Mouse (Mus musculus) liver, adult 2 months (tissue): ENCODE data around the gene Maml2. TPM values are rescaled to one million over a fixed set of nuclear protein-coding genes. Genes with fewer than 3 reads are reported as not detected.
"Not testable (repeated sequence)": the region's sequence is repeated elsewhere in the genome, so short reads cannot be mapped to it uniquely, and the experiment has no call there.

Source experiments
- DNase-seq: peaks from one replicate; pipeline ENCODE4 v3.0.0-alpha.2; 2011; ENCODE audit warnings: low read depth, low spot score; ENCODE audit errors: extremely low read depth
- H3K27ac ChIP-seq: fragments of 200-500 bp; replicated peaks from 2 replicates; pipeline ENCODE4 v1.5.1; 2012; ENCODE audit warnings: low read depth, mild to moderate bottlenecking, control low read depth, inconsistent platforms, low read length; ENCODE audit not compliant: insufficient read depth
- H3K27me3 ChIP-seq: fragments of 200-500 bp; 2 replicates; pipeline ENCODE4 v1.6.1; 2012; ENCODE audit warnings: mild to moderate bottlenecking, moderate library complexity, low read length, inconsistent platforms; ENCODE audit not compliant: control insufficient read depth, insufficient read depth
- H3K36me3 ChIP-seq: fragments of 200-500 bp; 2 replicates; pipeline ENCODE4 v1.6.1; 2012; ENCODE audit warnings: low read length, inconsistent platforms; ENCODE audit not compliant: control insufficient read depth, insufficient read depth
- H3K4me1 ChIP-seq: fragments of 200-500 bp; 2 replicates; pipeline ENCODE4 v1.6.1; 2011; ENCODE audit warnings: low read length; ENCODE audit not compliant: control insufficient read depth, insufficient read depth
- H3K4me3 ChIP-seq: fragments of 200-500 bp; 2 replicates; pipeline ENCODE4 v1.5.1; 2011; ENCODE audit warnings: low read depth, mild to moderate bottlenecking, control low read depth, low read length, moderate library complexity; ENCODE audit not compliant: insufficient read depth
- H3K79me2 ChIP-seq: fragments of 200-500 bp; 2 replicates; pipeline ENCODE4 v1.6.1; 2012; ENCODE audit warnings: inconsistent platforms, mild to moderate bottlenecking, low read length, moderate library complexity; ENCODE audit not compliant: control insufficient read depth, insufficient read depth
- H3K9ac ChIP-seq: fragments of 200-500 bp; 2 replicates; pipeline ENCODE4 v1.6.1; 2012; ENCODE audit warnings: low read depth, mild to moderate bottlenecking, control low read depth, inconsistent platforms, low read length
- CTCF ChIP-seq: fragments of 200-500 bp; IDR thresholded peaks from 2 replicates; pipeline ENCODE4 v1.5.1; 2011; ENCODE audit warnings: low read depth, low read length, control low read depth
- POLR2A ChIP-seq: fragments of 200-500 bp; IDR thresholded peaks from 2 replicates; pipeline ENCODE4 v1.6.1; 2011; ENCODE audit warnings: low read length, control low read depth; ENCODE audit not compliant: insufficient read depth; ENCODE audit errors: extremely low read depth
- WGBS: fragments of 180-500 bp; shearing (Covaris S2); methylation state at CpG from one replicate; pipeline ENCODE4 v1.1.7; 2018; 5-methylcytosine and 5-hydroxymethylcytosine counted together
- polyA plus RNA-seq: library from polyadenylated mRNA; depleted of rRNA; stranded (reverse); fragments of >200 nt; gene quantifications from 2 replicates; pipeline ENCODE4 v1.2.3, GENCODE M21; 2012
- total RNA-seq: library from RNA; depleted of rRNA; stranded (reverse); fragments of >200 nt; gene quantifications from 2 replicates; pipeline ENCODE4 v1.2.3, GENCODE M21; 2014

Gene Maml2
- total and polyA plus RNA-seq, 2 experiments, result 0.77 to 1.2 TPM

GRCm38 (mm10) chr9:13699781-13700116, 402.0 kb downstream of the Maml2 start:
- 89% methylated on average over 5 of the region's 5 CpGs for WGBS
- no peak for DNase-seq
- TF ChIP-seq CTCF (no peak), POLR2A (no peak)
- Histone ChIP-seq H3K9ac (no peak overlapping the region), H3K27me3 (no peaks in the 10 kb centered on the region), H3K4me3 (no peak overlapping the region), H3K79me2 (no peaks in the 10 kb centered on the region), H3K4me1 (no peaks in the 10 kb centered on the region), H3K36me3 (no peaks in the 10 kb centered on the region), H3K27ac (no peak overlapping the region)

GRCm38 (mm10) chr9:13701773-13702172, 404.0 kb downstream of the Maml2 start:
- Histone ChIP-seq H3K27ac (no peak overlapping the region), H3K4me1 (no peaks in the 10 kb centered on the region), H3K27me3 (no peaks in the 10 kb centered on the region), H3K9ac (no peak overlapping the region), H3K79me2 (no peaks in the 10 kb centered on the region), H3K4me3 (no peak overlapping the region), H3K36me3 (no peaks in the 10 kb centered on the region)
- 88% methylated on average over 12 of the region's 12 CpGs for WGBS
- TF ChIP-seq CTCF (no peak), POLR2A (no peak)
- peak; percentile 28 for DNase-seq

GRCm38 (mm10) chr9:13703100-13703499, 405.3 kb downstream of the Maml2 start:
- 70% methylated on average over 2 of the region's 2 CpGs for WGBS
- no peaks in the 10 kb centered on the region for H3K4me1 ChIP-seq
- TF ChIP-seq POLR2A (no peak), CTCF (no peak)
- no peak overlapping the region for H3K9ac ChIP-seq
- H3K79me2 ChIP-seq, result no peaks in the 10 kb centered on the region
- no peak for DNase-seq
- H3K4me3 ChIP-seq, result no peak overlapping the region
- no peak overlapping the region for H3K27ac ChIP-seq
- H3K36me3 ChIP-seq, result no peaks in the 10 kb centered on the region
- H3K27me3 ChIP-seq, result no peaks in the 10 kb centered on the region

- no peak overlapping the region for H3K4me3 ChIP-seq
- H3K79me2 ChIP-seq, result no peaks in the 10 kb centered on the region
- no peak for DNase-seq
- no peak overlapping the region for H3K9ac ChIP-seq
- TF ChIP-seq POLR2A, result no peak
- TF ChIP-seq CTCF, result no peak
- H3K27me3 ChIP-seq, result no peaks in the 10 kb centered on the region
- no peak overlapping the region for H3K27ac ChIP-seq
- H3K36me3 ChIP-seq, result no peaks in the 10 kb centered on the region
- no peaks in the 10 kb centered on the region for H3K4me1 ChIP-seq
- WGBS, result 83% methylated on average over 4 of the region's 4 CpGs
Observed at GRCm38 (mm10) chr9:13704917-13705316, 407.2 kb downstream of the Maml2 start.

- Histone ChIP-seq H3K4me1 (no peaks in the 10 kb centered on the region), H3K27me3 (no peaks in the 10 kb centered on the region), H3K9ac (no peak overlapping the region), H3K79me2 (no peaks in the 10 kb centered on the region), H3K4me3 (no peak overlapping the region), H3K36me3 (no peaks in the 10 kb centered on the region), H3K27ac (no peak overlapping the region)
- TF ChIP-seq POLR2A, result no peak
- TF ChIP-seq CTCF, result no peak
- no peak for DNase-seq
- WGBS, result 37% methylated on average over 3 of the region's 3 CpGs
Observed at GRCm38 (mm10) chr9:13707066-13707555, 409.4 kb downstream of the Maml2 start.

- Histone ChIP-seq H3K27ac (no peak overlapping the region), H3K27me3 (no peaks in the 10 kb centered on the region), H3K4me1 (no peaks in the 10 kb centered on the region), H3K9ac (no peak overlapping the region), H3K4me3 (no peak overlapping the region), H3K79me2 (no peaks in the 10 kb centered on the region), H3K36me3 (no peaks in the 10 kb centered on the region)
- WGBS, result 90% methylated on average over 5 of the region's 5 CpGs
- DNase-seq, result no peak
- no peak for TF ChIP-seq POLR2A
- no peak for TF ChIP-seq CTCF
Observed at GRCm38 (mm10) chr9:13709436-13709835, 411.7 kb downstream of the Maml2 start.

- WGBS, result 78% methylated on average over 2 of the region's 2 CpGs
- not testable (repeated sequence) for H3K27me3 ChIP-seq, DNase-seq, H3K36me3 ChIP-seq, H3K9ac ChIP-seq, H3K4me3 ChIP-seq, H3K4me1 ChIP-seq, H3K79me2 ChIP-seq, H3K27ac ChIP-seq
Observed at GRCm38 (mm10) chr9:13715891-13716290, 418.1 kb downstream of the Maml2 start.
